Mouse (Mus musculus) kidney, postnatal 0 days (tissue): ENCODE data around the gene Gm21976. TPM values are rescaled to one million over a fixed set of nuclear protein-coding genes. Genes with fewer than 3 reads are reported as not detected.

ENCODE experiments used
- ATAC-seq: fragments of 200-750 bp; cut with Nextera tagmentation; replicated peaks from 2 replicates; pipeline ENCODE4 v1.8.0; 2017; ENCODE audit warnings: low read depth, moderate number of reproducible peaks, moderate TSS enrichment, moderate library complexity; ENCODE audit not compliant: low FRiP score
- DNase-seq: peaks from one replicate; pipeline ENCODE4 v3.0.0-alpha.2; 2016; ENCODE audit warnings: low spot score
- H3K27ac ChIP-seq: fragments of 300-500 bp; sonication (generic); 2 replicates; pipeline ENCODE4 v1.5.1; 2014; ENCODE audit warnings: mild to moderate bottlenecking
- H3K27me3 ChIP-seq: fragments of 300-500 bp; sonication (generic); 2 replicates; pipeline ENCODE4 v1.6.1; 2014; ENCODE audit warnings: low read length, mixed read lengths; ENCODE audit not compliant: insufficient read depth
- H3K36me3 ChIP-seq: fragments of 300-500 bp; sonication (generic); 2 replicates; pipeline ENCODE4 v1.6.1; 2014; ENCODE audit warnings: low read length, mixed read lengths; ENCODE audit not compliant: insufficient read depth
- H3K4me1 ChIP-seq: fragments of 300-500 bp; sonication (generic); replicated peaks from 2 replicates; pipeline ENCODE4 v1.6.1; 2014; ENCODE audit warnings: antibody characterized with exemption, low read length, mixed read lengths; ENCODE audit not compliant: insufficient read depth
- H3K4me2 ChIP-seq: fragments of 300-500 bp; sonication (generic); 2 replicates; pipeline ENCODE4 v1.6.1; 2014; ENCODE audit warnings: mild to moderate bottlenecking, low read length, moderate library complexity, mixed read lengths
- H3K4me3 ChIP-seq: fragments of 300-500 bp; sonication (generic); replicated peaks from 2 replicates; pipeline ENCODE4 v1.5.1; 2014; ENCODE audit warnings: low read depth, low read length
- H3K9ac ChIP-seq: fragments of 300-500 bp; sonication (generic); 2 replicates; pipeline ENCODE4 v1.6.1; 2014; ENCODE audit warnings: low read depth, low read length
- H3K9me3 ChIP-seq: fragments of 300-500 bp; sonication (generic); replicated peaks from 2 replicates; pipeline ENCODE4 v1.6.1; 2016; ENCODE audit warnings: low read length, inconsistent platforms, mixed read lengths
- CTCF ChIP-seq: IDR thresholded peaks from 2 replicates; pipeline ENCODE4 v1.5.1; 2016; ENCODE audit warnings: antibody characterized with exemption, low read depth, mild to moderate bottlenecking, moderate library complexity
- WGBS: fragments of 180-500 bp; shearing (Covaris S2); extraction: QIAGEN DNeasy Blood & Tissue Kit; methylation state at CpG from one replicate; pipeline ENCODE4 v1.1.7; 2014; 5-methylcytosine and 5-hydroxymethylcytosine counted together
- polyA plus RNA-seq: library from polyadenylated mRNA; unstranded; fragments of >200 nt; fragmentation: Nextera tagmentation; extraction: Ambion mirVana; gene quantifications from 2 replicates; pipeline ENCODE4 v1.2.1, GENCODE M21; 2015

Gm21976 gene
- polyA plus RNA-seq, 1 experiment from 2014 or later: not detected

DNA sequence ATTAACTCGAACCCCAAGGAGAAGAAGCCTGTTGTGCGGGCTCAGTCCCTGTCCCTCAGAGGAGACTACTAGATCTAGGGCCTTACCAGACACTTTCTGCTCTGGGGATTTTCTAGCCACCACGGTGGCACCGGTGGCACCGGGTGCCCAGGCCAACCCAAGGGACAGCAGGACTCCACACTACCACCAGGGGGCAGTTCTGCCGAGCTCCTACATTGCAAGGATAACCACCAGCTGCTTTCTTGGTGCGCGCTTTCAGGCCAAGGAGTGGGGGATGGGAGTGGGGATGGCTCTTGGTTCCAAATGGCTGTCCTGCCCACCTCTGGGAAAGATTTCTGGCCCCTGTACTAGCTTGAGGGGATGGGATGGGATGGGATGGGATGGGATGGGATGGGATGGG is 71.8 kb downstream of the Gm21976 start:
- peak; percentile 74 for TF ChIP-seq CTCF

DNA sequence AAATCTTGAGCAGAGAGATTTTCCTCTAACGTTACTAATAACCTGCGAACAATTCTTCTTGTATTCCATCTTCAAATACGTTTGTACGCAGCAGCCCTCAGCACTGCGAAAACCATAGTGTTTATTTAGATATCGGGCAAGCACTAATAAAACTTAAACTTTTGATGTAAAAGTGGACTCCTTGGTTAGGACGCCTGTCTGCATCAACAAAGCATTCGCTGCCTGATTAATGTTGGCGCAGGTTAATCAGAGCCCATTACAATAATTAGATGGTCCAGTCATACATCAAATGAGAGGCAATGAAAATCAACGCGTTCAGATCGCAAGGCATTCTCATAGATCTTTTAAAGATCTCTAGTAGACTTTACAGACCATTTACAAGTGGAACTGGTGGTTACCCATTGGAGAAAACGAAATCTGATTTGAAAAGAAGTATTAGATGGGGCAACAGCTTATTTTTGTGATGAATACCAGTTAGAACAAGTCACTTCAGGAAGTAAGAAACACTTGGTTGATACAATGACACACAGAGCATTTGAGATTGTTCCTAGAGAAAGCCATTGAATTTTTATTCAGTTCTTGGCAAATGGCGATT is 72.8 kb downstream of the Gm21976 start:
- H3K4me3 ChIP-seq: no peak overlapping the region
- no peak for ATAC-seq
- no peak for DNase-seq
- WGBS: 13% methylated on average over 14 of the region's 14 CpGs
- no peaks in the 10 kb centered on the region for H3K36me3 ChIP-seq
- H3K4me1 ChIP-seq: peaks cover 14% of the 10 kb centered on the region; the same call in 1 of the 2 replicates
- no peaks in the 10 kb centered on the region for H3K9me3 ChIP-seq
- H3K27me3 ChIP-seq: peaks cover 64% of the 10 kb centered on the region
- TF ChIP-seq CTCF: no peak
- H3K9ac ChIP-seq: no peak overlapping the region
- H3K4me2 ChIP-seq: no peak overlapping the region
- no peak overlapping the region for H3K27ac ChIP-seq

More for the DNA sequence above, 71.8 kb downstream of the Gm21976 start:
- ATAC-seq (no peak), DNase-seq (no peak)
- Histone ChIP-seq H3K9me3 (no peaks in the 10 kb centered on the region), H3K27ac (no peak overlapping the region), H3K36me3 (no peaks in the 10 kb centered on the region), H3K4me2 (no peak overlapping the region), H3K4me3 (no peak overlapping the region), H3K27me3 (peaks cover 58% of the 10 kb centered on the region), H3K9ac (no peak overlapping the region), H3K4me1 (peaks cover 14% of the 10 kb centered on the region; the same call in 1 of the 2 replicates)
- WGBS: 21% methylated on average over 8 of the region's 8 CpGs

DNA sequence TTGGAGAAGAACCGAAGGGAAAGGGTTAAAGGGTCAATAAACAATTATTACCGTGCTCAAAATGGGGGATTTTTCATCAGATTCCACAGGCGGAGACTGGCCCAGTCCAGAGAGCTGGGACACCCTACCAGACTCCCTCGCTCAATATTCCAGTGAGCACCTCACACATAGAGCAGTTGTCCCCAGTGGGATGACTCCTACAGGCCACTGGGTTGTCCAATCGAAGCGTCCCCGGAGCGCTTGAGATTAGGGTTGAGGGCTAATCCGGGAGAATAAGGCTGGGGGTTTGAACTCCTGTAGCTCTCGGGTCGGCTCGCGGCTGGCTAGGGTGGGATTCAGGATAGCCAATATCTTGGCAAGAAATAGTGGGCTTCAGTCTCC is 74.0 kb downstream of the Gm21976 start:
- no peak overlapping the region for H3K9ac ChIP-seq
- no peaks in the 10 kb centered on the region for H3K36me3 ChIP-seq
- no peak for TF ChIP-seq CTCF
- peaks cover 14% of the 10 kb centered on the region; the same call in 1 of the 2 replicates for H3K4me1 ChIP-seq
- H3K4me3 ChIP-seq: peak overlapping the region; percentile 63
- DNase-seq (no peak), ATAC-seq (peak; percentile 15; the same call in 1 of the 2 replicates)
- peaks cover 74% of the 10 kb centered on the region for H3K27me3 ChIP-seq
- H3K9me3 ChIP-seq: no peaks in the 10 kb centered on the region
- WGBS: under 1% methylated on average over 13 of the region's 13 CpGs
- peak overlapping the region; percentile 85 for H3K4me2 ChIP-seq
- no peak overlapping the region for H3K27ac ChIP-seq

DNA sequence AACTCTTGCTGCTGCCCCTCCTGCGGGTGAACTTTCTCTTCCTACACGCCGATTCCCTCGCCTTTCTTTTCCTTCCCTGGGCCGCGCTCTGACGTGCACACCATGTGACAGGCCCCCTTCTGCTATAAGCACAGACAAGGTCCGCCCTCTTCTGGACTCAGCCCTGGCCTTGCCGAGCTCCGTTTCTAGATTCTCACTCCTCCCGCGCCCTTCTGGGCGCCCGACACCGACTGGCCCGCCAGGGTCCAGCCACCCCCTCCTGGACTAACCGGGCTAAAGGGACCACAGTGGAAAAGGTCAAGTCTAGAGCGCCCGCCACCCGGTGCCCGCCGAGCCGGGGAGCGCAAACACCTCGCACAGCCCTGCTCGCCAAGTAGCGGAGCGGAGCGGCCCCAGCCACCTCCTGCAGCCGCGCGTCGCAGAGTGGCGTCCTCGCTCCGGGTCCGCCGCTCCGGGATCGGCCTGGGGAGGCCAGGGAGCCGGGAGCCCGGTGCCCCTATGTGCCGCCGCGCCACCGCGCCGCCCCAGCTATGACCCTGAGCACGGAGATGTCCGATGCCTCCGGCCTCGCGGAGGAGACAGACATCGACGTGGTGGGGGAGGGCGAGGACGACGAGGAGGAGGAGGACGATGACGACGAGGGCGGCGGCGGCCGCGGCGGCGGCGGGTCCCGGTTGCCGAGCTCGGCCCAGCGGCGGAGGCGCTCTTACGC is 74.6 kb downstream of the Gm21976 start, which contains the start of gene Foxd1:
Gene Foxd1, plus strand, starts transcription at position 153 of the 712 bp plus-strand sequence.
- no peaks in the 10 kb centered on the region for H3K9me3 ChIP-seq
- under 1% methylated on average over 62 of the region's 76 CpGs for WGBS
- peak within 1 kb of the TSS; percentile 63 for H3K4me3 ChIP-seq
- peak within 1 kb of the TSS; percentile 75 for H3K27ac ChIP-seq
- peaks cover 14% of the 10 kb centered on the region; the same call in 1 of the 2 replicates for H3K4me1 ChIP-seq
- H3K36me3 ChIP-seq: no peaks in the 10 kb centered on the region
- peak within 1 kb of the TSS; percentile 85 for H3K4me2 ChIP-seq
- peak within 1 kb of the TSS; percentile 73 for H3K9ac ChIP-seq
- peak; percentile 34; the same call in 1 of the 2 replicates for TF ChIP-seq CTCF
- ATAC-seq: peak; percentile 90
- H3K27me3 ChIP-seq: peaks cover 76% of the 10 kb centered on the region
- DNase-seq: peak; percentile 95

DNA sequence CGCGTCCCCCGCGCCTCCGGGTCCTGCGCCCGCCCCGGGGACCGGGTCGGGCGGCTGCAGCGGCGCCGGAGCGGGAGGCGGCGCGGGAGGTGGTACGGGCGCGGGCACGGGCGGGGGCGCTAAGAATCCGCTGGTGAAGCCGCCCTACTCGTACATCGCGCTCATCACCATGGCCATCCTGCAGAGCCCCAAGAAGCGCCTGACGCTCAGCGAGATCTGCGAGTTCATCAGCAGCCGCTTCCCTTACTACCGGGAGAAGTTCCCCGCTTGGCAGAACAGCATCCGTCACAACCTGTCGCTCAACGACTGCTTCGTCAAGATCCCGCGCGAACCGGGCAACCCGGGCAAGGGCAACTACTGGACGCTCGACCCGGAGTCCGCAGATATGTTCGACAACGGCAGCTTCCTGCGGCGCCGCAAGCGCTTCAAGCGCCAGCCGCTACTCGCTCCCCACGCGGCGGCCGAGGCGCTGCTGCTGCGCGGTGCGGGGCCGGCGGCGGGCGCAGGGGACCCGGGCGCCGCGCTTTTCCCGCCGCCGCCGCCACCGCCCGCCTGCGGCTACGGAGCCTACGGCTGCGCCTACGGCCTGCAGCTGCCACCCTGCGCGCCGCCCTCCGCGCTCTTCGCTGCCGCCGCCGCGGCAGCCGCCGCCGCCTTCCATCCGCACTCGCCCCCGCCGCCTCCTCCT is 75.3 kb downstream of the Gm21976 start:
- no peak for DNase-seq
- peak overlapping the region; percentile 75 for H3K27ac ChIP-seq

DNA sequence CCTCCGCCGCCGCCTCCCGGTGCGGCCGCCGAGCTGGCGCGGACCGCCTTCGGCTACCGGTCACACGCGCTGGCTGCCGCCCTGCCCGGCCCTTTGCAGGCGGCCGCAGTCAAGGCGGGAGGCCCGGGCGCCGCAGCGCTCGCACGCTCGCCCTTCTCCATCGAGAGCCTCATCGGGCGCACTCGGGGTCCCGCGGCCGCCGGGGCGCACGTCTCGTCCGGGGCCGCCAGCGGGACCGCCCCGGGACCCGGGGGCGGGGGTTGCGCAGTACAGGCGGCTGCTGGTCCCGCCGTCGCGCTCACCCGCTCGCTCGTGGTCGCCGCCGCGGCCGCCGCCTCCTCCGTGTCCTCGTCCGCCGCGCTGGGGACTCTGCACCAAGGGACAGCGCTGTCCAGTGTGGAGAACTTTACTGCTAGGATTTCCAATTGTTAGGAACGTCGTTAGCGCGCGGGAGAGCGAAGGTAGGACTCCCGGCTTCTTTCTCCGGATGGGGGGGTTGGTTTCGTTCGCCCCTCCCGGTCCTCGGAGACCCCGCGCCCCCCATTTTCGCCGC is 75.9 kb downstream of the Gm21976 start:
- DNase-seq (no peak), ATAC-seq (no peak)
- Histone ChIP-seq H3K4me3 (peak overlapping the region; percentile 63), H3K9ac (peak overlapping the region; percentile 73), H3K9me3 (no peaks in the 10 kb centered on the region), H3K4me2 (peak overlapping the region; percentile 85), H3K36me3 (no peaks in the 10 kb centered on the region), H3K27ac (peak overlapping the region; percentile 75), H3K4me1 (peaks cover 14% of the 10 kb centered on the region; the same call in 1 of the 2 replicates), H3K27me3 (peaks cover 72% of the 10 kb centered on the region)
- no peak for TF ChIP-seq CTCF
- WGBS: under 1% methylated on average over 76 of the region's 81 CpGs

More for the DNA sequence above, 75.3 kb downstream of the Gm21976 start:
- Histone ChIP-seq H3K36me3 (no peaks in the 10 kb centered on the region), H3K4me3 (peak overlapping the region; percentile 63), H3K4me2 (peak overlapping the region; percentile 85), H3K27me3 (peaks cover 73% of the 10 kb centered on the region), H3K9me3 (no peaks in the 10 kb centered on the region), H3K9ac (peak overlapping the region; percentile 73), H3K4me1 (peaks cover 14% of the 10 kb centered on the region; the same call in 1 of the 2 replicates)
- TF ChIP-seq CTCF: no peak
- 1% methylated on average over 55 of the region's 102 CpGs for WGBS
- peak; percentile 19; the same call in 1 of the 2 replicates for ATAC-seq
